Comparison of ENCODE assay signal across 20 mouse cellular contexts in the genomic region with DNA sequence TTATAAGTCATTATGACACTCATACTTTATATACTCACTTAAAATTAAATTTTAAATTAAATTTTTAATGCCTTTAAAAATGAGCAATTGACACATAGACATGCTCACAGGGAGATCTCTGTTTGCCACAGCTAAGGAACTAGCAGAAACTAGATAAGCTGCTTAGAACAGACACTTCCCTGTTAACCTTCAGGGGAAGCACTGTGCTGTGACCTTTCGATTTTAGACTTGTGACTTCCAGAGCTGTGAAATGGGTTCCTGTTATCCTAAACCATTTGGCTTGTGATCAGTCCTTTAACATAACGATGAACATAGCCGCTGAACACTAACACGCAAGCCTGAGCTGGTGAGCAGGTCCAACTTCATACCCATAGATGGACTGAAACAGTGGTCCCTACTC.
"Had no signal": no experiment of that assay in that cellular context is flagged by ENCODE, and none has a peak within 500 bp of the region (broad histone marks: within the 10 kb centered on the region; RNA-seq: fewer than 3 reads in every experiment).

No protein-coding gene starts in this region.

- H3K4me2 ChIP-seq: lung, embryonic 15.5 days; midbrain, embryonic 12.5 days; neural tube, embryonic 13.5 days; neural tube, embryonic 15.5 days had no signal

- H3K4me1 ChIP-seq: midbrain, embryonic 10.5 days; midbrain, embryonic 12.5 days; neural tube, embryonic 13.5 days; neural tube, embryonic 15.5 days had no signal

- DNase-seq: lung, adult 2 months; lung, postnatal 10 days; midbrain, embryonic 14.5 days; retina, postnatal 1 day; right cerebral cortex, adult 18-20 months; right cerebral cortex, postnatal 25 days; right cerebral cortex, postnatal 4 days; spleen, adult 18-20 months; thymus, adult 18-20 months; thymus, postnatal 14 days; thymus, postnatal 36 days had no signal

- H3K27me3 ChIP-seq: lung, embryonic 15.5 days; midbrain, embryonic 12.5 days; neural tube, embryonic 13.5 days; neural tube, embryonic 15.5 days had no signal

- H3K27ac ChIP-seq: liver, embryonic 14.5 days; lung, embryonic 15.5 days; macrophage; midbrain, embryonic 10.5 days; midbrain, embryonic 12.5 days; neural tube, embryonic 13.5 days; neural tube, embryonic 15.5 days had no signal

- H3K9ac ChIP-seq: liver, embryonic 14.5 days; lung, embryonic 15.5 days; midbrain, embryonic 12.5 days; neural tube, embryonic 13.5 days; neural tube, embryonic 15.5 days had no signal

- H3K4me3 ChIP-seq: lung, embryonic 15.5 days; midbrain, embryonic 10.5 days; midbrain, embryonic 12.5 days; myocyte; neural tube, embryonic 13.5 days; neural tube, embryonic 15.5 days had no signal

- ATAC-seq: midbrain, embryonic 16.5 days had no signal

- H3K9me3 ChIP-seq: lung, embryonic 15.5 days; midbrain, embryonic 10.5 days; midbrain, embryonic 12.5 days; neural tube, embryonic 13.5 days; neural tube, embryonic 15.5 days had no signal

- H3K36me3 ChIP-seq: lung, embryonic 15.5 days; midbrain, embryonic 10.5 days; midbrain, embryonic 12.5 days; neural tube, embryonic 13.5 days; neural tube, embryonic 15.5 days had no signal
